Mouse (Mus musculus) ES-Bruce4 (cell line): Measurements from ENCODE around the gene Kcns3.

Experiments used
- CTCF ChIP-seq: IDR thresholded peaks from one replicate; pipeline ENCODE4 v1.8.1; 2011; ENCODE audit warnings: low read depth, low read length
- EP300 ChIP-seq: IDR thresholded peaks from 2 replicates; pipeline ENCODE4 v1.6.1; 2011; ENCODE audit warnings: low read depth, low read length; ENCODE audit not compliant: insufficient read depth
- POLR2A ChIP-seq: IDR thresholded peaks from one replicate; pipeline ENCODE4 v1.8.1; 2011; ENCODE audit warnings: low read length; ENCODE audit not compliant: insufficient read depth

DNA sequence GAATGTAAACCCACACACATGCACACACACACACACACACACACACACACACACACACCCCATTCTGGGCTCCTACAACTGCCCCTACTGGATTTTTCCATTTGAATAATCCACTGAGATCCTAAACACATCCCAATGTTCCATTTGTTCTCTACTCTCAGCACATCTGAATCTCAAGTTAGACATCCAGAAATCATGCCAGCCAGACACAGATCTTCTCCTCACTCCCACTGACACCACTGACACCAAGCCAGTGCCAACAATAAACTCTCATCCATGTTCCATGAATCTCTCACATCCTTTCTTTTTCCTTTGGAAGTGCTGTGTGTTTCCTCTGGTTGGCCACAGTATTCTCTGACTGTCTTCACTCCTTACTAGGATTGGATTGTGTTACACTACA is 18.4 kb downstream of the Kcns3 start:
- no peak for TF ChIP-seq EP300
- no peak for TF ChIP-seq POLR2A
- no peak for TF ChIP-seq CTCF
